Mouse (Mus musculus) stomach, embryonic 14.5 days (tissue): ENCODE results near the gene Fktn. TPM values are rescaled to one million over a fixed set of nuclear protein-coding genes. Genes with fewer than 3 reads are reported as not detected.

ENCODE experiments used
- ATAC-seq: fragments of 200-750 bp; cut with Nextera tagmentation; 2 replicates; pipeline ENCODE4 v1.8.0; 2017; ENCODE audit warnings: low read depth, moderate TSS enrichment; ENCODE audit not compliant: insufficient number of reproducible peaks, insufficient read depth, low FRiP score
- H3K27ac ChIP-seq: fragments of 300-500 bp; sonication (generic); 2 replicates; pipeline ENCODE4 v1.5.1; 2014; ENCODE audit warnings: mild to moderate bottlenecking, low read length, moderate library complexity, mixed read lengths
- H3K27me3 ChIP-seq: fragments of 300-500 bp; sonication (generic); 2 replicates; pipeline ENCODE4 v1.6.1; 2014; ENCODE audit warnings: low read length, control low read depth, mixed read lengths; ENCODE audit not compliant: control insufficient read depth, insufficient read depth
- H3K36me3 ChIP-seq: fragments of 300-500 bp; sonication (generic); 2 replicates; pipeline ENCODE4 v1.6.1; 2014; ENCODE audit warnings: mild to moderate bottlenecking, control low read depth, low read length, moderate library complexity, mixed read lengths; ENCODE audit not compliant: control insufficient read depth, insufficient read depth
- H3K4me1 ChIP-seq: fragments of 300-500 bp; sonication (generic); 2 replicates; pipeline ENCODE4 v1.6.1; 2014; ENCODE audit warnings: low read length, control low read depth, mixed read lengths; ENCODE audit not compliant: control insufficient read depth, insufficient read depth
- H3K4me2 ChIP-seq: fragments of 300-500 bp; sonication (generic); replicated peaks from 2 replicates; pipeline ENCODE4 v1.6.1; 2014; ENCODE audit warnings: low read depth, low read length, control low read depth
- H3K4me3 ChIP-seq: fragments of 300-500 bp; sonication (generic); 2 replicates; pipeline ENCODE4 v1.5.1; 2014; ENCODE audit warnings: low read depth, low read length, control low read depth
- H3K9ac ChIP-seq: fragments of 300-500 bp; sonication (generic); replicated peaks from 2 replicates; pipeline ENCODE4 v1.6.1; 2014; ENCODE audit warnings: low read depth, mild to moderate bottlenecking, control low read depth, low read length, moderate library complexity, mixed read lengths
- H3K9me3 ChIP-seq: fragments of 300-500 bp; sonication (generic); 2 replicates; pipeline ENCODE4 v1.6.1; 2016; ENCODE audit warnings: low read depth, low read length, control low read depth; ENCODE audit not compliant: control insufficient read depth
- WGBS: fragments of 180-500 bp; shearing (Covaris S2); extraction: QIAGEN DNeasy Blood & Tissue Kit; methylation state at CpG from one replicate; pipeline ENCODE4 v1.1.7; 2014; 5-methylcytosine and 5-hydroxymethylcytosine counted together
- polyA plus RNA-seq: library from polyadenylated mRNA; unstranded; fragments of >200 nt; fragmentation: Nextera tagmentation; extraction: Ambion mirVana; gene quantifications from 2 replicates; pipeline ENCODE4 v1.2.1, GENCODE M21; 2014

The Fktn gene
- polyA plus RNA-seq, 1 experiment from 2014 or later: 18.0 TPM

GRCm38 (mm10) chr4:53825821-53826605, 112.2 kb downstream of the Fktn start, which contains the start of gene Tmem38b:
Gene Tmem38b, plus strand, starts transcription at chr4:53826045.
- Histone ChIP-seq H3K36me3 (no peaks in the 10 kb centered on the region), H3K9ac (peak within 1 kb of the TSS; percentile 58), H3K27ac (no peak within 1 kb of the TSS), H3K4me3 (peak within 1 kb of the TSS; percentile 88), H3K9me3 (no peaks in the 10 kb centered on the region), H3K4me2 (peak within 1 kb of the TSS; percentile 71), H3K4me1 (peaks cover 5% of the 10 kb centered on the region; the same call in 1 of the 2 replicates), H3K27me3 (no peaks in the 10 kb centered on the region)
- ATAC-seq: peak; percentile 87
- under 1% methylated on average over 55 of the region's 55 CpGs for WGBS

DNA sequence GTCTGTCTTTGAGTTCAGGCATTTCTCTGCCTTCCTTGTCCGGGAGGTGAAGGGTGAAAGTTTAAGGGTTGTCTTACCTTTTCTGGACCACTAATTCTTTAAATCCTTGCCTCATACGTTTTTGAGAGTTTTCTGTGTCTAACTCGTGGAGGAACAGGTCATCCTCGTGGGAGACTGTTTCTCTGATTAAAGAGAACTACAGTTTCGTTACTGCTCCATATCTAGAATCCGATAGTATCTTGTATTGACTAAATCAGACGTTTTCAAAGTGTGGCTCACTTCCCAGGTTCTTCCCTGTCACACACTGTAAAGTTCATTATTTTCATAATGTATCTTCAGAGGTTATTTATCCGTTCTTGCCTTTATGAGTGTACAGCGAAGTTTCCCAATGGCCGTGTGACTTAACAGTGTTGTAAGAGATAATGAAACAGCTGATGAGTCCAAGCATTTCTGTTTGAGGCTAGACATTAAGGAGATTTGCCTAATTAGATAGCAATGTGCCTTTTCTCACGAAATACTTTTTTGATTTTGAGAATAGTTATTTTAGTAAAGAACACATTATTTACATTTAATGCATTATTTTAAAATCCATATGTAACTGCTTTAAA, 112.9 kb downstream of the Fktn start:
- no peak for ATAC-seq
- WGBS: 12% methylated on average over 11 of the region's 11 CpGs
- Histone ChIP-seq H3K9ac (peak overlapping the region; percentile 58; the same call in 1 of the 2 replicates), H3K27ac (no peak overlapping the region), H3K9me3 (no peaks in the 10 kb centered on the region), H3K4me1 (peaks cover 5% of the 10 kb centered on the region; the same call in 1 of the 2 replicates), H3K4me2 (peak overlapping the region; percentile 71), H3K36me3 (no peaks in the 10 kb centered on the region), H3K4me3 (peak overlapping the region; percentile 88), H3K27me3 (no peaks in the 10 kb centered on the region)

Other genes with a start within 250 kb of the Fktn start
- 11.1 and 11.4 TPM in 2 replicates for gene Fsd1l, start 82.5 kb upstream of the Fktn start, polyA plus RNA-seq
- gene Tal2, start 65.7 kb downstream of the Fktn start, polyA plus RNA-seq: 0.13 and 0.41 TPM in 2 replicates
- gene Tmem38b, start 112.0 kb downstream of the Fktn start, polyA plus RNA-seq: 8.6 and 9.1 TPM in 2 replicates